Mouse (Mus musculus) lung, postnatal 14 days (tissue): Measurements from ENCODE around the gene Dnajc15.
A peak's percentile ranks its signal among the peaks of the same experiment; 100 is the strongest.
"Not testable (repeated sequence)": the region's sequence is repeated elsewhere in the genome, so short reads cannot be mapped to it uniquely, and the experiment has no call there.

Experiments
- DNase-seq: peaks from one replicate; pipeline ENCODE4 v3.0.0; 2021

Dnajc15 gene

GRCm38 (mm10) chr14:77874304-77875241, at the start of gene Dnajc15:
Dnajc15 (minus strand) TSS chr14:77875125.
- DNase-seq = peak; percentile 90

DNA sequence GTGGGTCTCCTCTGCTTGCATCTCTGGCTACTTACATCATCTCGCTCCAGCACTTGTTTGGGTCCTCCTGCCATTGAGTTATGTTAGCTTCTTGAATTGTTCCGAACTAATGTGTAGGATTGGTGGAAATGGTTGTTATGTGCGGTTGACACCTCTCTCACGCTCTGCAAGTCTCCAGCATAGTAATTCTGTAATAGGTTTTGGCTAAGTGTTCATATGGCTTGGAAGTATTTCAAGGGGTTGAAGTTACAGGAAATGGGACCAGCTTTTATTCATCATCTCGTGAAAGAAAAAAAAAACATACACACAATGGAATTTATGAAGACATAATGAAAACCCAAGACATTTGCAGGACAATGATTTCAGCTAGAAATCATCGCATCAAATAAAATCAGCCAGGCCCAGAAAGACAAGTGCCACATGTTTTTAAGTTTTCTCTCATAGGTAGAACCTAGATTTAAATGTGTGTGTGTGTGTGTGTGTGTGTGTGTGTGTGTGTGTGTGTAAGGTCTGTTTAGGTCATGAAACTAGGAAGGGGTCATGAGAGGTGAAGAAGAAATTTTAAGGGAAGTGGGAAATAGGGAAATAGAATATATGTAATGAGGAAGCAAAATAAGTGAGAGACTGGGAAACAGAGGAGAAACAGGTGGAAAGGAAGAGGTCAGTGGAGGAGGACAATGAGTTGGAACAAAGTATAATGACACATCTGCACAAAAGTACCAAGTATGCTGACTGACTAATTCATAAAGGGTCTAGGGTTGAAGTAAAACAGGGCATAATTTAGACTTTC, 48.3 kb upstream of the Dnajc15 start:
- no peak for DNase-seq

GRCm38 (mm10) chr14:77921641-77922040, 46.7 kb upstream of the Dnajc15 start:
- DNase-seq = no peak

- no peak for DNase-seq
Observed at GRCm38 (mm10) chr14:77915776-77916175, 40.9 kb upstream of the Dnajc15 start.

DNA sequence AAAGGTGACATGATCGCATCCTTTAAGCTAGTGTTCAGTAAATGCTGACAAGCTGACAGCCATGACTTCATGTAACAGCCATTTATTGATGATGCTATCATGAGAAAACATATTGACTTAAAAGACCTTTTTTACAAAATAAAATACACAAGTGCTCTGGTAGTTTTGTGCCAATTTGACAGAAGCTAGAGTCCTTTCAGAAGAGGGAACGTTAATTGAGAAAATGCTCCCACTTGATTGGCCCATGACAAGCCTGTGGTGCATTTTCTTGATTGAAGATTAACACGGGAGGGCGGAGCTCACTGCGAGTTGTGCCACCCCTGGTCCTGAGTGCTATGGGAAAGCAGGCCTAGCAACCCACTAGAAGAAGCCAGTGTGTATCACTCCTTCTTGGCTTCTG, 31.7 kb upstream of the Dnajc15 start:
- no peak for DNase-seq

GRCm38 (mm10) chr14:77905466-77905865, 30.5 kb upstream of the Dnajc15 start:
- no peak for DNase-seq

GRCm38 (mm10) chr14:77904171-77904762, 29.3 kb upstream of the Dnajc15 start, which contains the start of gene Epsti1:
Epsti1 (plus strand) TSS chr14:77904239.
- DNase-seq = peak; percentile 3

- no peak for DNase-seq
Observed at GRCm38 (mm10) chr14:77902541-77902940, 27.6 kb upstream of the Dnajc15 start.

DNA sequence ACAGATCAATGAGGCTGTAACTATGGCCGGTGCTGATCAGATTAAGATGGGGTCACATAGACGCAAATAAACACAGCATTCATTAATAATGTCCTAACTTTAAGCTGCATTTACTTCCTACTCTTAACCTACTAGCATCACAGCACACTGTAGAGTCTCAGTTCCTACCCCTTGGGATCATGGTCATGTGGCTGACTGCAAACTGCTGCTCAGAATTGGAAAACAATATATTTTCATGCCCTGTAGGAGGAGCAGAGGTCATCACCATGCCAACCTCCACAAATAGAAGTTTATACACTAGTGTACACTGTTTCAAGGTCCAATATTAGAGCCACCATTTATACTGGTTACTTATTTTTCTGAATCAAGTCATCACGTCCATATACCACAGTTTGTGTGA, 21.0 kb upstream of the Dnajc15 start:
- no peak for DNase-seq

DNA sequence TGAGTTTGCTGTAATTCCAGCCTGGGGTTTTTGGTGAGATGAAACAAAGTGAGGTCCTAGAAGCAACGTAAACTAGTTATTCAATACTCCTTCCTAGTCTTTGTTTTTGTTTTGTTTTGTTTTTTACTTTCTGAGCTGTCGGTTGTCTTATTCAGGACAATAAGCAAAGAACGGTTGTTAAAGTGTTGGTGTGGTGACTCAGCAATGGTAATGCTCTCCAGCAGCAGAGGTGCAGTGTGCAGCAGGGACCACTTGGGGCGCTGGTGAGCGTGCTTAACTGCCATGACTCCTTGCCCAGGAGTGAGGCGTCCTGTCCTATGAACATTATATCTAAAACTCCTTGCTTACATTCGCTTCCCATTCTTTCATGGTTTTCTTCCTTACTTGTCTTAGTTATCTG, 15.0 kb upstream of the Dnajc15 start:
- no peak for DNase-seq

- DNase-seq = no peak
Observed at GRCm38 (mm10) chr14:77886941-77887340, 12.0 kb upstream of the Dnajc15 start.

GRCm38 (mm10) chr14:77886376-77886775, 11.5 kb upstream of the Dnajc15 start:
- no peak for DNase-seq

- DNase-seq = no peak
Observed at GRCm38 (mm10) chr14:77882669-77883068, 7.7 kb upstream of the Dnajc15 start.

DNA sequence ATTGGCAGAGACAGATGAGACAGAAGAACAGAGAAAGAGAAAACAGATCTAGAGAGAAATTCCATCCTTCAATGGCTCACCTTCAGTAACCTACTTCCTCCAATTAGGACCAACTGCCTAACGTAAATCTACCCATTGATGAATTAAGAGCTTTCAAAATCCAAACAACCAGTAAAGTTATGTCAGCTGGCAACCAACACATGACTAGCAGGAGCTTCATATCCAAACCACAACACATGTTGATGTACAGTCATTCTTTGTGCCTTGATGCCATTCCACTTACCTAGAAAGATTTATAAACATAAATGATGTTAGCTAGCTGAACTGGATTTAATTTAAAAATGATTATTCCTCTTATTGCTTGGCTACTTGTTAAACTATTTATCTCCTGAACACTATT, 7.1 kb upstream of the Dnajc15 start:
- DNase-seq = no peak

DNA sequence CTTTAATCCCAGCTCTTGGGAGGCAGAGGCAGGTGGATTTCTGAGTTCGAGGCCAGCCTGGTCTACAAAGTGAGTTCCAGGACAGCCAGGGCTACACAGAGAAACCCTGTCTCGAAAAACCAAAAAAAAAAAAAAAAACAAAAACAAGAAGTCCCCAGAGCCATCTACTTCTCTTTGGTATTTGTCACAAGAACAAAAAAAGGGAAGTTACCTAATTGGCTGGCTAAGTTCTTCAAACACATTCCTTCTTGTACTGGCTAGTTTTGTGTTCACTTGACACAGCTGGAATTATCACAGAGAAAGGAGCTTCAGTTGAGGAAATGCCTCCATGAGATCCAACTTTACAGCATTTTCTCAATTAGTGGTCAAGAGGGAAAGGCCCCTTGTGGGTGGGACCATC, 3.0 kb upstream of the Dnajc15 start:
- DNase-seq = not testable (repeated sequence)

DNA sequence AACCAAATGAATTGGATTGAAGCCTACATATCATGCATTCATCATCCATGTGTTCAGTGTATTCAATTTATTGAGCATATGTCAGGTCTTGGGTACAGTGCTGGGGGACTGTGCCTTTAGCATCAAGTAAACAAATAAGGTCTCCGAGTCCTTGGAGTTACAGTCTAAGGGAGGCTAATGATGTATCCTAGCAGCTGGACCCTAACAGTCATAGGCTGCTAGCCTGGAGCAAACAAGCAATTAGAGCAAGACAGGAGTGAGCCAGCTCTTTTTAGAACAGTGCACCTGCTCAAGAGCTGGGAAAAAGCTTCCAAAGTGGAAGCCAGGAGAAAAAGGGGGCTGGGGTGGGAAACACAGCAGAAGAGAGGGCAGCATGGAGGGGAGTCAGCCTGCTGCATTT, 1.3 kb upstream of the Dnajc15 start:
- DNase-seq = no peak

GRCm38 (mm10) chr14:77871380-77871975, 3.4 kb downstream of the Dnajc15 start:
- no peak for DNase-seq

- DNase-seq = no peak
Observed at GRCm38 (mm10) chr14:77870926-77871325, 4.0 kb downstream of the Dnajc15 start.

DNA sequence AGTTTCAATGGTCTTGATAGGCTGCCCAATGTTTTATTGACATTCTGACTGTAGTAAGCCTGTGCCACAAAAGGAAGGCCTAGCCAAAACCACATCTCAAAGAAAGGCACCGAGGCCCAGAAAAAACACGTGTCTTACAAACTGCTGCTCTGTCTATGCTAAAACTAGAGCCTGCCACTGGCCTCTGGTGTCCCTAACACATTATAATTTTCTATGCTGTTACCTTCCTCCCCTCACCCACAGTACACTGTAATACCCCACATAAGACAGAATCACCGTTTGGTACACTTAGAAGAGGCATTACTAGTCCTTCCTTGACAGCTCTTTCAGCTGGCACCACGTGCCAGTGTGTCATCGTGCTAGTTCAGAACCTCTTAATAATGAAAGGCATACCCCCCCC, 7.3 kb downstream of the Dnajc15 start:
- no peak for DNase-seq

DNA sequence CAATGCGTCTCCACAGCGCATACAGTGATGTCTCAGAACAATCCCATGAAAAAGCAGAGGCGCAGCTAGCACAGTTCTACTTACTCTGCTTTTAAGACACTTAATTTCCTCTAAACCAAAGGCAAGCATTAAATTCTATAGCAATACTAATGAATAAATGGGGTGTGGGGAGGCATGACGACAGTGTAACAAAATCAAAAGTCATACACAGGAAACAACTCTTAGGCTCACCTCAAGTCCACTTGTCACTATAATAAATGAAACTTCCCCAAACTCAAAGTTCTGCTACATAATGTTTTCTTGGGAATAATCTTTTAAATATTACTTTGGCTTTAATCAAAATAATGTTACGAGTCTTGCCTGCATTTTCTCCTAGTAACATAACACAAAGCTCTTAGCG, 10.4 kb downstream of the Dnajc15 start:
- no peak for DNase-seq

DNA sequence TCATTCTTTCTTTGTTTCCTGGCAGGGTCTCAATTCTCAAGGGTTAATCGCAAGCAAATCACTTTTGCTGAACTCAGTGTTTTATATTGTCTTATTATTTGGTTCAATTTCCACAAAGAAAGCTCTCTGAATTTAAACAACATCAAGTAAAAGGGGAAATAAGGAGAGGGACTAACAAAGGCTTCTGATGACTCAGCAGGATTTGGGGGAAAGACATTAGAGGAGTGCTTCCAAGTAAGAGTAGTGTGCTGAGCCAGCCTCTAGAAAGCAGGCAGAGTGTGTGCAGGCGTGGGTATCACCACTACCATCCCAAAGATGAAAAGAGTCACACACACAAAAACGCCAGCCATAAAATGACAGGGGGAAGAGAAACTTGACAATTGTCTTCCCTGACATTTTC, 10.9 kb downstream of the Dnajc15 start:
- no peak for DNase-seq

DNA sequence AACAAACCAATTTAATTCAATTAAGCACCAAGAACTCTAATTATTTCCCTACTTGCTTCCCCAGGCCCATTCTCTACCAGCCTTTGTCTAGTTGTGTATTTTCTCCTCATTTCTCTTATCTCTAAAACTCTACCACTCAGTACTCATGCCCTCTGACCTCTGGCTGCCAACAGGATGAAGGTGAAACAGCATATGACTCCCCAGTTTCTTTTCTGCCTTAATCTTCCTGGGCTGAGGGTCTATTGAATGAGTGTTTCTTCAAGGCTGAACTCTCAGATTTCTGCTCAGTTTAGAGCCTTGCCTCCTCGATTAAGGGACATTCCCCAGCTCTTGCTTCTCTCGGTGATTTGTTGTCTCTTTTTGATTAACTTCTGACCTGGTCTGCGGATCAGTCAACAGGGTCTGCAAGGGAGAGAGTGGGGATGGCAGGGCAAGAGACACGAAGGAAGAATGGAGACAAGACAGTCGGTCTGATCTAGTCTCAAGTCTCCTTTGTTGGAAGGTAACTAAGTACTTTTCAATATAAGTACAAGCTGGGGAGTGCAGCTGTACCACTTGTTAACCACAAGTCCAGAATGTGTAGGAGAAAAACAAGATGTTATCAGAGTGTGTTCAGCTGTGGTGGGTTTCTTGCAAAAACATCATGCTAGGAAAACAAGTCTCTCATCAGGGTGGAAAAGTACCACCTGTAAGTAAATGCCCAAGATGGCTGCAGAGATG, 13.9 kb downstream of the Dnajc15 start:
- DNase-seq = no peak
